Mouse (Mus musculus) myocyte (in vitro differentiated cells): ENCODE measurements at regions not wholly inside any gene's neighbourhood (a gene's known extent, or its start where the extent isn't known, plus 50 kb on each side); places are given as distances from the start of the nearest gene placed in this dataset.

Experiments used
- MAX ChIP-seq: IDR thresholded peaks from one replicate; pipeline ENCODE4 v1.6.1; 2011; ENCODE audit warnings: low read depth, mild to moderate bottlenecking, control low read depth
- MYOG ChIP-seq, 3 experiments: IDR thresholded peaks; one replicate each; pipeline ENCODE4 v1.6.1; 2011; ENCODE audit warnings: control low read depth in 2 of 3, low read depth in 2 of 3, mild to moderate bottlenecking in 2 of 3; ENCODE audit not compliant: insufficient read length in 2 of 3, control insufficient read depth in 1 of 3, insufficient read depth in 1 of 3
- POLR2A ChIP-seq: IDR thresholded peaks from one replicate; pipeline ENCODE4 v1.6.1; 2011; ENCODE audit warnings: low read depth, mild to moderate bottlenecking, control low read depth, moderate library complexity; ENCODE audit not compliant: insufficient read length
- TCF12 ChIP-seq: IDR thresholded peaks from one replicate; pipeline ENCODE4 v1.6.1; 2011; ENCODE audit warnings: mild to moderate bottlenecking, control low read depth; ENCODE audit not compliant: poor library complexity, insufficient read depth, severe bottlenecking
- USF1 ChIP-seq: IDR thresholded peaks from one replicate; pipeline ENCODE4 v1.6.1; 2011; ENCODE audit warnings: low read depth, mild to moderate bottlenecking, control low read depth, moderate library complexity

GRCm38 (mm10) chr13:46098621-46099020 is 133.8 kb upstream of the Atxn1 start:
- TF ChIP-seq TCF12 (no peak), USF1 (no peak), MAX (no peak), POLR2A (no peak), MYOG (IDR thresholded peaks at IDR 0.05; ENCODE audit: control insufficient read depth in 1 of 3, insufficient read depth in 1 of 3, insufficient read length in 2 of 3, low read depth in 2 of 3) (no peak)
